Mouse (Mus musculus) liver, adult 2 months (tissue): ENCODE measurements around the gene Pbld2. TPM values are rescaled to one million over a fixed set of nuclear protein-coding genes. Genes with fewer than 3 reads are reported as not detected.

Experiments used
- DNase-seq: peaks from one replicate; pipeline ENCODE4 v3.0.0-alpha.2; 2011; ENCODE audit warnings: low read depth, low spot score; ENCODE audit errors: extremely low read depth
- H3K27ac ChIP-seq: fragments of 200-500 bp; replicated peaks from 2 replicates; pipeline ENCODE4 v1.5.1; 2012; ENCODE audit warnings: low read depth, mild to moderate bottlenecking, control low read depth, inconsistent platforms, low read length; ENCODE audit not compliant: insufficient read depth
- H3K27me3 ChIP-seq: fragments of 200-500 bp; 2 replicates; pipeline ENCODE4 v1.6.1; 2012; ENCODE audit warnings: mild to moderate bottlenecking, moderate library complexity, low read length, inconsistent platforms; ENCODE audit not compliant: control insufficient read depth, insufficient read depth
- H3K36me3 ChIP-seq: fragments of 200-500 bp; 2 replicates; pipeline ENCODE4 v1.6.1; 2012; ENCODE audit warnings: low read length, inconsistent platforms; ENCODE audit not compliant: control insufficient read depth, insufficient read depth
- H3K4me1 ChIP-seq: fragments of 200-500 bp; 2 replicates; pipeline ENCODE4 v1.6.1; 2011; ENCODE audit warnings: low read length; ENCODE audit not compliant: control insufficient read depth, insufficient read depth
- H3K4me3 ChIP-seq: fragments of 200-500 bp; 2 replicates; pipeline ENCODE4 v1.5.1; 2011; ENCODE audit warnings: low read depth, mild to moderate bottlenecking, control low read depth, low read length, moderate library complexity; ENCODE audit not compliant: insufficient read depth
- H3K79me2 ChIP-seq: fragments of 200-500 bp; 2 replicates; pipeline ENCODE4 v1.6.1; 2012; ENCODE audit warnings: inconsistent platforms, mild to moderate bottlenecking, low read length, moderate library complexity; ENCODE audit not compliant: control insufficient read depth, insufficient read depth
- H3K9ac ChIP-seq: fragments of 200-500 bp; 2 replicates; pipeline ENCODE4 v1.6.1; 2012; ENCODE audit warnings: low read depth, mild to moderate bottlenecking, control low read depth, inconsistent platforms, low read length
- CTCF ChIP-seq: fragments of 200-500 bp; IDR thresholded peaks from 2 replicates; pipeline ENCODE4 v1.5.1; 2011; ENCODE audit warnings: low read depth, low read length, control low read depth
- POLR2A ChIP-seq: fragments of 200-500 bp; IDR thresholded peaks from 2 replicates; pipeline ENCODE4 v1.6.1; 2011; ENCODE audit warnings: low read length, control low read depth; ENCODE audit not compliant: insufficient read depth; ENCODE audit errors: extremely low read depth
- WGBS: fragments of 180-500 bp; shearing (Covaris S2); methylation state at CpG from one replicate; pipeline ENCODE4 v1.1.7; 2018; 5-methylcytosine and 5-hydroxymethylcytosine counted together
- polyA plus RNA-seq: library from polyadenylated mRNA; depleted of rRNA; stranded (reverse); fragments of >200 nt; gene quantifications from 2 replicates; pipeline ENCODE4 v1.2.3, GENCODE M21; 2012
- total RNA-seq: library from RNA; depleted of rRNA; stranded (reverse); fragments of >200 nt; gene quantifications from 2 replicates; pipeline ENCODE4 v1.2.3, GENCODE M21; 2014

Gene Pbld2
- total and polyA plus RNA-seq, 2 experiments = 106 to 115 TPM

GRCm38 (mm10) chr10:62987341-62987740, 36.8 kb upstream of the Pbld2 start:
- Histone ChIP-seq H3K4me1 (no peaks in the 10 kb centered on the region), H3K9ac (no peak overlapping the region), H3K27ac (no peak overlapping the region), H3K27me3 (no peaks in the 10 kb centered on the region), H3K36me3 (peaks cover 16% of the 10 kb centered on the region; the same call in 1 of the 2 replicates), H3K4me3 (no peak overlapping the region), H3K79me2 (no peaks in the 10 kb centered on the region)
- DNase-seq = no peak
- 41% methylated on average over 3 of the region's 3 CpGs for WGBS
- TF ChIP-seq CTCF = peak; percentile 37; the same call in 1 of the 2 replicates
- no peak for TF ChIP-seq POLR2A

- H3K79me2 ChIP-seq = no peaks in the 10 kb centered on the region
- TF ChIP-seq POLR2A = no peak
- no peak for TF ChIP-seq CTCF
- no peaks in the 10 kb centered on the region for H3K4me1 ChIP-seq
- H3K27ac ChIP-seq = no peak overlapping the region
- no peak overlapping the region for H3K4me3 ChIP-seq
- no peaks in the 10 kb centered on the region for H3K27me3 ChIP-seq
- H3K36me3 ChIP-seq = peaks cover 27% of the 10 kb centered on the region; the same call in 1 of the 2 replicates
- 97% methylated on average over 15 of the region's 15 CpGs for WGBS
- no peak for DNase-seq
- no peak overlapping the region for H3K9ac ChIP-seq
These were observed 33.5 kb upstream of the Pbld2 start for GRCm38 (mm10) chr10:62990636-62991035.

GRCm38 (mm10) chr10:62993991-62994390, 30.1 kb upstream of the Pbld2 start:
- Histone ChIP-seq H3K9ac (no peak overlapping the region), H3K4me1 (no peaks in the 10 kb centered on the region), H3K79me2 (no peaks in the 10 kb centered on the region), H3K27ac (no peak overlapping the region), H3K27me3 (no peaks in the 10 kb centered on the region), H3K4me3 (no peak overlapping the region), H3K36me3 (peaks cover 28% of the 10 kb centered on the region; the same call in 1 of the 2 replicates)
- 81% methylated on average over 5 of the region's 9 CpGs for WGBS
- DNase-seq = no peak
- no peak for TF ChIP-seq POLR2A
- no peak for TF ChIP-seq CTCF

- Histone ChIP-seq H3K27me3 (no peaks in the 10 kb centered on the region), H3K4me1 (no peaks in the 10 kb centered on the region), H3K27ac (no peak overlapping the region), H3K79me2 (no peaks in the 10 kb centered on the region), H3K36me3 (peaks cover 18% of the 10 kb centered on the region), H3K9ac (no peak overlapping the region), H3K4me3 (no peak overlapping the region)
- TF ChIP-seq POLR2A (no peak), CTCF (no peak)
- DNase-seq = no peak
- WGBS = 90% methylated on average over 9 of the region's 9 CpGs
These were observed 23.5 kb upstream of the Pbld2 start for GRCm38 (mm10) chr10:63000584-63000983.

GRCm38 (mm10) chr10:63003252-63003651, 20.9 kb upstream of the Pbld2 start:
- Histone ChIP-seq H3K9ac (no peak overlapping the region), H3K27ac (no peak overlapping the region), H3K27me3 (no peaks in the 10 kb centered on the region), H3K4me3 (no peak overlapping the region), H3K79me2 (no peaks in the 10 kb centered on the region), H3K4me1 (no peaks in the 10 kb centered on the region), H3K36me3 (peaks cover 25% of the 10 kb centered on the region)
- 87% methylated on average over 9 of the region's 9 CpGs for WGBS
- TF ChIP-seq CTCF (no peak), POLR2A (no peak)
- no peak for DNase-seq

GRCm38 (mm10) chr10:63004556-63004955, 19.6 kb upstream of the Pbld2 start:
- no peaks in the 10 kb centered on the region for H3K79me2 ChIP-seq
- no peaks in the 10 kb centered on the region for H3K4me1 ChIP-seq
- H3K4me3 ChIP-seq = no peak overlapping the region
- no peak overlapping the region for H3K27ac ChIP-seq
- TF ChIP-seq POLR2A (no peak), CTCF (no peak)
- no peak overlapping the region for H3K9ac ChIP-seq
- WGBS = 95% methylated on average over 9 of the region's 9 CpGs
- H3K27me3 ChIP-seq = no peaks in the 10 kb centered on the region
- DNase-seq = no peak
- peaks cover 23% of the 10 kb centered on the region for H3K36me3 ChIP-seq
